Mouse (Mus musculus) bone marrow, adult 2 months (tissue): ENCODE results near the gene Plin5. TPM values are rescaled to one million over a fixed set of nuclear protein-coding genes. Genes with fewer than 3 reads are reported as not detected.

Source experiments
- H3K27ac ChIP-seq: fragments of 200-500 bp; 2 replicates; pipeline ENCODE4 v1.5.1; 2012; ENCODE audit warnings: low read depth, mild to moderate bottlenecking, control low read depth, inconsistent platforms, low read length; ENCODE audit not compliant: control insufficient read depth, poor library complexity, insufficient read depth
- H3K4me1 ChIP-seq: fragments of 200-500 bp; 2 replicates; pipeline ENCODE4 v1.6.1; 2011; ENCODE audit warnings: low read length; ENCODE audit not compliant: control insufficient read depth, insufficient read depth
- H3K4me3 ChIP-seq: fragments of 200-500 bp; replicated peaks from 2 replicates; pipeline ENCODE3; 2011; ENCODE audit warnings: mild to moderate bottlenecking, low read depth, low read length, control low read depth; ENCODE audit not compliant: control insufficient read depth
- CTCF ChIP-seq: fragments of 200-500 bp; IDR thresholded peaks from 2 replicates; pipeline ENCODE4 v1.5.1; 2011; ENCODE audit warnings: low read length, control low read depth; ENCODE audit not compliant: control insufficient read depth, insufficient read depth
- POLR2A ChIP-seq: fragments of 200-500 bp; IDR thresholded peaks from 2 replicates; pipeline ENCODE4 v1.6.1; 2011; ENCODE audit warnings: low read depth, mild to moderate bottlenecking, control low read depth, low read length, borderline replicate concordance; ENCODE audit not compliant: control insufficient read depth
- WGBS: fragments of 180-500 bp; shearing (Covaris S2); methylation state at CpG from one replicate; pipeline ENCODE4 v1.1.7; 2018; 5-methylcytosine and 5-hydroxymethylcytosine counted together
- polyA plus RNA-seq: library from polyadenylated mRNA; stranded (reverse); fragments of >200 nt; gene quantifications from 2 replicates; pipeline ENCODE4 v1.2.4, GENCODE M21; 2011; ENCODE audit warnings: low replicate concordance; ENCODE audit not compliant: missing spikeins, insufficient read depth, insufficient read length

Plin5 gene
- polyA plus RNA-seq, 1 experiment = not detected

GRCm38 (mm10) chr17:56119431-56119830, 2.0 kb upstream of the Plin5 start:
- peaks cover 1% of the 10 kb centered on the region; the same call in 1 of the 2 replicates for H3K4me1 ChIP-seq
- H3K4me3 ChIP-seq = peak overlapping the region; percentile 68
- H3K27ac ChIP-seq = no peak overlapping the region

GRCm38 (mm10) chr17:56116193-56116592, 1.2 kb downstream of the Plin5 start:
- 69% methylated on average over 10 of the region's 10 CpGs for WGBS
- TF ChIP-seq CTCF = no peak
- no peak for TF ChIP-seq POLR2A
- Histone ChIP-seq H3K4me3 (no peak overlapping the region), H3K27ac (no peak overlapping the region), H3K4me1 (no peaks in the 10 kb centered on the region; the same call in 1 of the 2 replicates)

More at GRCm38 (mm10) chr17:56119431-56119830, 2.0 kb upstream of the Plin5 start:
- 32% methylated on average over 12 of the region's 12 CpGs for WGBS
- TF ChIP-seq POLR2A (no peak), CTCF (no peak)

GRCm38 (mm10) chr17:56112743-56113142, 4.7 kb downstream of the Plin5 start:
- H3K27ac ChIP-seq = no peak overlapping the region
- 74% methylated on average over 3 of the region's 3 CpGs for WGBS
- H3K4me3 ChIP-seq = no peak overlapping the region
- TF ChIP-seq POLR2A (no peak), CTCF (no peak)
- H3K4me1 ChIP-seq = no peaks in the 10 kb centered on the region; the same call in 1 of the 2 replicates

- TF ChIP-seq POLR2A (peak; percentile 21; the same call in 1 of the 2 replicates), CTCF (peak; percentile 96)
- no peak overlapping the region for H3K27ac ChIP-seq
- no peaks in the 10 kb centered on the region; the same call in 1 of the 2 replicates for H3K4me1 ChIP-seq
- no peak overlapping the region for H3K4me3 ChIP-seq
- 47% methylated on average over 5 of the region's 5 CpGs for WGBS
These were observed 5.5 kb downstream of the Plin5 start for GRCm38 (mm10) chr17:56111864-56112263.

GRCm38 (mm10) chr17:56111021-56111420, 6.4 kb downstream of the Plin5 start:
- Histone ChIP-seq H3K27ac (no peak overlapping the region), H3K4me3 (no peak overlapping the region), H3K4me1 (no peaks in the 10 kb centered on the region; the same call in 1 of the 2 replicates)
- WGBS = 58% methylated on average over 1 of the region's 1 CpGs
- TF ChIP-seq POLR2A = no peak
- TF ChIP-seq CTCF = no peak

GRCm38 (mm10) chr17:56110571-56110970, 6.8 kb downstream of the Plin5 start:
- 77% methylated on average over 4 of the region's 4 CpGs for WGBS
- TF ChIP-seq POLR2A = no peak
- TF ChIP-seq CTCF = no peak
- no peaks in the 10 kb centered on the region; the same call in 1 of the 2 replicates for H3K4me1 ChIP-seq
- H3K27ac ChIP-seq = no peak overlapping the region
- H3K4me3 ChIP-seq = no peak overlapping the region

GRCm38 (mm10) chr17:56109219-56110051, 8.0 kb downstream of the Plin5 start, which contains the start of gene Plin4:
Plin4 (minus strand) TSS chr17:56109803.
- Histone ChIP-seq H3K4me1 (no peaks in the 10 kb centered on the region; the same call in 1 of the 2 replicates), H3K27ac (no peak within 1 kb of the TSS), H3K4me3 (no peak within 1 kb of the TSS)
- no peak for TF ChIP-seq CTCF
- TF ChIP-seq POLR2A = no peak
- WGBS = 74% methylated on average over 10 of the region's 10 CpGs

- no peak overlapping the region for H3K4me3 ChIP-seq
- TF ChIP-seq CTCF (no peak), POLR2A (no peak)
- H3K4me1 ChIP-seq = no peaks in the 10 kb centered on the region; the same call in 1 of the 2 replicates
- WGBS = 73% methylated on average over 6 of the region's 6 CpGs
- no peak overlapping the region for H3K27ac ChIP-seq
These were observed 8.9 kb downstream of the Plin5 start for GRCm38 (mm10) chr17:56108334-56109044.
